Mouse (Mus musculus) ES-Bruce4 (cell line): ENCODE measurements around the gene Zfp871. TPM values are rescaled to one million over a fixed set of nuclear protein-coding genes. Genes with fewer than 3 reads are reported as not detected.

Source experiments
- H3K27ac ChIP-seq: 2 replicates; pipeline ENCODE4 v1.5.1; 2012; ENCODE audit warnings: low read length, inconsistent platforms; ENCODE audit not compliant: insufficient read depth
- H3K27me3 ChIP-seq: 2 replicates; pipeline ENCODE4 v1.6.1; 2012; ENCODE audit warnings: mild to moderate bottlenecking, low read length, inconsistent platforms; ENCODE audit not compliant: control insufficient read depth, poor library complexity, insufficient read depth, severe bottlenecking
- H3K36me3 ChIP-seq: 2 replicates; pipeline ENCODE4 v1.6.1; 2012; ENCODE audit warnings: inconsistent platforms, mild to moderate bottlenecking, low read length, moderate library complexity; ENCODE audit not compliant: control insufficient read depth, poor library complexity, insufficient read depth, severe bottlenecking
- H3K4me1 ChIP-seq: one replicate; pipeline ENCODE4 v1.8.1; 2011; ENCODE audit warnings: low read length; ENCODE audit not compliant: control insufficient read depth, insufficient read depth
- H3K4me3 ChIP-seq: 2 replicates; pipeline ENCODE4 v1.5.1; 2011; ENCODE audit warnings: low read depth, mild to moderate bottlenecking, low read length
- H3K9ac ChIP-seq: 2 replicates; pipeline ENCODE4 v1.6.1; 2012; ENCODE audit warnings: low read depth, mild to moderate bottlenecking, inconsistent platforms; ENCODE audit not compliant: poor library complexity, severe bottlenecking
- H3K9me3 ChIP-seq: replicated peaks from 2 replicates; pipeline ENCODE4 v1.6.1; 2012; ENCODE audit warnings: mild to moderate bottlenecking, low read length, inconsistent platforms; ENCODE audit not compliant: control insufficient read depth, poor library complexity, insufficient read depth, severe bottlenecking
- CTCF ChIP-seq: IDR thresholded peaks from one replicate; pipeline ENCODE4 v1.8.1; 2011; ENCODE audit warnings: low read depth, low read length
- EP300 ChIP-seq: IDR thresholded peaks from 2 replicates; pipeline ENCODE4 v1.6.1; 2011; ENCODE audit warnings: low read depth, low read length; ENCODE audit not compliant: insufficient read depth
- POLR2A ChIP-seq: IDR thresholded peaks from one replicate; pipeline ENCODE4 v1.8.1; 2011; ENCODE audit warnings: low read length; ENCODE audit not compliant: insufficient read depth
- polyA plus RNA-seq: library from polyadenylated mRNA; stranded (reverse); fragments of >200 nt; gene quantifications from 2 replicates; pipeline ENCODE4 v1.2.4, GENCODE M21; 2011; ENCODE audit warnings: low read depth; ENCODE audit not compliant: missing spikeins, insufficient read depth, insufficient read length

Gene Zfp871
- polyA plus RNA-seq, 1 experiment, result 54.5 TPM

DNA sequence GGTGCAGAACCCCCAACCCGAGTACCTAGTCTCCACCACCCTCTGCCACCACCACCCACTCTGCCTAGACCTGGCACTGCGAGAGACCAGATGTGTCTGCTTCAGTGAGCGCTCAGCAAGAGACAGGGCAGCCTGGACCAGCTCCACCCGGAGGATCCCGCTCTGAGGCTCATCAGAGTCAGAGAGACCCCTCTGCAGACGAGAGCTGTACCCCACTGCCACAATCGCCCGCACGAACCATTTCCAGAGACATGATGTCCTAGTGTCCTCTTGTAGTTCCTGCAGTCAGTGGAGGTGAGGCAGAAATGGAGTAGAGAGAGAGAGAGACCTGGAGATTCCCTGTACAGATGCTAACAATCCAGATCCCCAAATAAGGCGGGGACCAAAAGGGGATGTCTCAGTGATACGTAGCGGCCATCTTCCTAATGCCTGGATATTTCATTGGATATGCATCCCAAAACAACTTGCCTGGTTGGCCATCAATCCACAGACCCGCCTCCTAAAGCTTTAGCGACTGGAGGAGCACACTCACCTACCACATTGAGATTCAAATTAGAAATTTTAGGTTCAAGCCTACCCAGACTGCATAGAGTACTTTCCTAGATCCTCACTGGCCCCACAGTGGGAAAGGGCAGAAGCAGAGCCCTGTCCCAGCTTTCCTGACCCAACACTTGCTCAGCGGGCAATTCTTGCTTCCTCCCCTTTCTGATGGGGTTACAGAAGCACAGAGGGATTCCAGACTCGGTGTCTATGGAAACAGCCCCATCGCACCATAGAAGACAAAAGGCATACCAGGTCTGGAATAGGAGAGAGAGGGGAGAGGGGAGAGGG, 21.7 kb upstream of the Zfp871 start, which contains the start of gene Zfp811:
Gene Zfp811, minus strand, starts transcription at position 388 of the 831 bp plus-strand sequence.
- Histone ChIP-seq H3K4me1 (no peaks in the 10 kb centered on the region), H3K27ac (peak within 1 kb of the TSS; percentile 76; the same call in 1 of the 2 replicates), H3K4me3 (peak within 1 kb of the TSS; percentile 93), H3K9ac (peak within 1 kb of the TSS; percentile 38), H3K27me3 (no peaks in the 10 kb centered on the region), H3K9me3 (no peaks in the 10 kb centered on the region), H3K36me3 (no peaks in the 10 kb centered on the region)
- TF ChIP-seq EP300 (no peak), POLR2A (peak; percentile 25), CTCF (no peak)

DNA sequence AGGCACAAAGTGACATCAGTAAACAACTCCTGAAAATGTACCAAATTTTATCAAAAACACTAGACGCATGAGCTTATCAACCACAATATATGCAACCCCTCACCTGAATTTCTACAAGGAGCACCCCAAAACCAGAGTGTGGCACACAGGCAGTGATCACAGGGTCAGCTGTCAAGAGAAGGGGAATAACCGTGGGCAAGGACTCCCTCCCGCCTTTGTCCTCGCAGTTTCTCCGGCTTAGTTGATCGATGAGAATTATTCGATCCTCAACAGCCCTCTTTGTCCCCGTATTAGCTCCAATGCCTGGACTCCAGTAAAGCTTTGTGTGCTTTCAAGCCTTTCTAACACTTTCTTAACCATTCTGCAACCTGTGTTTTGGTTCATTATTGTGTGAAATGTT, 20.8 kb upstream of the Zfp871 start:
- TF ChIP-seq POLR2A, result no peak
- no peak for TF ChIP-seq EP300
- TF ChIP-seq CTCF, result no peak
- no peaks in the 10 kb centered on the region for H3K9me3 ChIP-seq
- no peaks in the 10 kb centered on the region for H3K36me3 ChIP-seq
- H3K4me3 ChIP-seq, result no peak overlapping the region
- H3K27me3 ChIP-seq, result no peaks in the 10 kb centered on the region
- H3K27ac ChIP-seq, result no peak overlapping the region
- no peaks in the 10 kb centered on the region for H3K4me1 ChIP-seq
- peak overlapping the region; percentile 8; the same call in 1 of the 2 replicates for H3K9ac ChIP-seq

DNA sequence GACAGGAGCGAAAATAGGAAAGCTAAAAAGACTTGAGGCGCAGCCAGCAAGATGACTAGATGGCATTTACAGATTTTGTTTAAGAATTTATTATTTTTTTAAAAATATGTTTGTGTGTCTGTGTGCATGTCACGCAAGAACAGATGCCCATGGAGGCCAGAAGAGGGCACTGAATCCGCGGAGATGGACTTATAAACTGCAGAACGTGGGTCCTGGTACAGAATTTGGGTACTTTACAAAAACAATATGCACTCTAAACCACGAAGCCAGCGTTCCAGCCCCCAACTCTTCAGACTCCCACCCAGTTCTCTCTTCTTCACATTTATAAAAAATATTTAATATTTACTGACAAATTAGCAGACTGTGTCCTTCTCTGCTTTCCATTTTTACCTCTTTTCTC, 1.2 kb upstream of the Zfp871 start:
- peaks cover 18% of the 10 kb centered on the region for H3K36me3 ChIP-seq
- H3K4me3 ChIP-seq, result no peak overlapping the region
- H3K27ac ChIP-seq, result no peak overlapping the region
- no peaks in the 10 kb centered on the region for H3K4me1 ChIP-seq
- H3K9ac ChIP-seq, result peak overlapping the region; percentile 80
- no peaks in the 10 kb centered on the region for H3K9me3 ChIP-seq
- H3K27me3 ChIP-seq, result no peaks in the 10 kb centered on the region
- TF ChIP-seq CTCF (peak; percentile 17), EP300 (no peak)

DNA sequence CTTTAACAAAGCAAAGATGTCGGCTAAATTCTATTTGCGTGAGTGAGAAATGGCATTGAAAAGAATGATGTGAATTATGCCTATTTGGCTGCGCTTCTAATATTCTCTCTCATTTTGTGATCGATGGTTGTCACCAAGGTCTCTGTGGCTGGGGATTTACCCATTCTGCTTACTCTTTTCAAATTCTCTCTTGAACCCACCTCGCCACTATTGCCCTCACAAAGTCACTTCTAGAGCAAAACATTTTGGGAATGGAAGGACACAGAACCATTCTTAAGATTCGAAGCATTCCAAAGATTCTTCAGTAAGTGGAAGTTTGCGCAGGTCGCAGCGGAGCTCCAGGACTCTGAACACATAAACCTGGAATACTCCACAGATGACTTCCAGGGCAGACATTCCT, 489 bp upstream of the Zfp871 start:
- Histone ChIP-seq H3K9me3 (no peaks in the 10 kb centered on the region), H3K27ac (no peak overlapping the region), H3K27me3 (no peaks in the 10 kb centered on the region), H3K4me1 (no peaks in the 10 kb centered on the region), H3K36me3 (peaks cover 21% of the 10 kb centered on the region), H3K9ac (peak overlapping the region; percentile 80), H3K4me3 (peak overlapping the region; percentile 73)
- TF ChIP-seq CTCF (no peak), POLR2A (no peak), EP300 (no peak)

DNA sequence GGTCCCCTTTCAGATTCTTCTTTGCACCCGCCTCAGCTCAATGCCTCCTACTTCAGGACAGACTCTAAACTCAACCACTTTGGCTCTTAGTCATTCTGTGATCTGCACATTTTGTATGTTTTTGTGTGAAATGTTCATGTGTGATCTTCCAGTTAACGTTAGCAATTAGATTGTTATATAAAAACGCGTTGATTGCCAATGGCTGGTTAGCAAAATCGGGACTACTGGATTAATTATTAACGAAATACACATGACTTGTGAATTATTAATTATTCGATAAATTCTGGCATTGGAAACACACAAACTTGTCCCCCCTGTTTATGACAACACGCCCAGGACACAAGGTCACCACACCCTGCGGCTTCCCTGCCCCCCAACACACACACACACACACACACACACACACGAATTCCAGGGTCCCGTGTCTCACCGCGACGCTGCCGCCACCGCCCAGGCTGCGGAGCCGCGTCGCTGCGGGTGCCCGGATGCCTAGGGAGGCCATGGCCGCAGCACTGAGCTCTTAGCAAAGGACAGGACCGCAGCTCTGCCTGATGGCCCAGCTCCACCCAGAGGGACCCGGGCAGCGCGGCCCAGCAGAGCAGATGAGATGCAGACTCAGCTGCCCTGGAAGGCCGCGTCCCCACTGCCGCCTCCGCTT, 522 bp downstream of the Zfp871 start:
- Histone ChIP-seq H3K27me3 (no peaks in the 10 kb centered on the region), H3K27ac (no peak overlapping the region; the same call in 1 of the 2 replicates), H3K9ac (peak overlapping the region; percentile 86), H3K9me3 (no peaks in the 10 kb centered on the region), H3K4me1 (no peaks in the 10 kb centered on the region), H3K4me3 (peak overlapping the region; percentile 95), H3K36me3 (peaks cover 26% of the 10 kb centered on the region)
- TF ChIP-seq EP300, result no peak
- no peak for TF ChIP-seq CTCF
- TF ChIP-seq POLR2A, result no peak

DNA sequence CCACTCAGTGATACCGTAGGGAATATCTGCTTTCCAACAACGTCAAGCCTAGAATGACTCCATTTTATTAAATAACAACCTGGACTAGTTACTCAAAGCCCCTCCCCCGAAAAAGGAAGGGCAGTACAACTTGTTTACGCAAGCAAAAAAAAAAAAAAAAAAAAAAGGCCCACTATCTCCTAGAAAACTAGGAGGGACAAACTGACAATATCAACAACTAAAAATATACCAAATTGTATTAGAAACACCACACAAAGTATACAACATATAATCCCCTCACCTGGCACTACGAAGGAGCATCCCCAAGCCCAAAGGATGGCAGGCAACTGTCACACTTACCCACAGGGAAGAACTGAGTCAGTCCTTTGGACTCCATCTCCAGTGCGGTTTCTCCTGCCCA, 1.1 kb downstream of the Zfp871 start:
- Histone ChIP-seq H3K4me3 (peak overlapping the region; percentile 95), H3K36me3 (peaks cover 30% of the 10 kb centered on the region), H3K4me1 (no peaks in the 10 kb centered on the region), H3K9ac (peak overlapping the region; percentile 86; the same call in 1 of the 2 replicates), H3K27me3 (no peaks in the 10 kb centered on the region), H3K9me3 (no peaks in the 10 kb centered on the region), H3K27ac (no peak overlapping the region)
- TF ChIP-seq POLR2A (no peak), CTCF (no peak), EP300 (no peak)
